Mouse (Mus musculus): ENCODE data around the gene Tbx4. TPM values are rescaled to one million over a fixed set of nuclear protein-coding genes. Genes with fewer than 3 reads are reported as not detected.

Tbx4 gene
- polyA plus RNA-seq, 1 experiment from 2014 or later, result 0.08 TPM

DNA sequence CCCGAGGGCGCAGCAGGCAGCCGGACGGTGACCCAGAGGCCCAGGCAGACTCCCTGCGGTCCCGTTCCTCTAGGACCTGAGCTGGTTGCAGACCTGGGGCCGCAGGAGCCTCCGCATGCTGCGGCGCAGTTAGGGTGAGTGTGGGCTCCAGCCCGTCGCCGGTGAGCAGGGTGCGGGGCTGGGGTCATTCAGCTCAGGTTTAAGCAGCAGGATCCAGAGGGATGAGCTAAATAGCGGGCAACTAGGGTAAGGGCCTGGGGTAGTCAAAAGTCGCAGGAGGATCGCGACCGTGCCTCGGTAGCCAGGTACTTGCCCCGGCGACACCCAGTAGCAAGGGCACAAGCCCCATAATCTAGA, 185 bp downstream of the Tbx4 start:
- Histone ChIP-seq H3K9ac (ENCODE audit: low read depth, low read length) (no peak overlapping the region), H3K4me3 (ENCODE audit: low read depth, low read length) (no peak overlapping the region), H3K9me3 (ENCODE audit: control insufficient read depth, low read length) (no peaks in the 10 kb centered on the region), H3K36me3 (ENCODE audit: control insufficient read depth, insufficient read depth, low read length) (no peaks in the 10 kb centered on the region), H3K4me2 (replicated peaks; ENCODE audit: low read depth, low read length) (no peak overlapping the region), H3K4me1 (replicated peaks; ENCODE audit: control insufficient read depth, insufficient read depth, low read length) (peaks cover 7% of the 10 kb centered on the region), H3K27me3 (ENCODE audit: control insufficient read depth, insufficient read depth, low read length) (peaks cover 61% of the 10 kb centered on the region), H3K27ac (ENCODE audit: low read depth, low read length) (no peak overlapping the region)
- peak; percentile 51 for DNase-seq (ENCODE audit: low spot score)
- no peak for ATAC-seq (ENCODE audit: low FRiP score)
- WGBS, result 2% methylated on average over 22 of the region's 22 CpGs

GRCm38 (mm10) chr11:85887273-85887672, 1.1 kb downstream of the Tbx4 start:
- no peak for ATAC-seq (ENCODE audit: low FRiP score)
- Histone ChIP-seq H3K9me3 (ENCODE audit: control insufficient read depth, low read length) (no peaks in the 10 kb centered on the region), H3K36me3 (ENCODE audit: control insufficient read depth, insufficient read depth, low read length) (no peaks in the 10 kb centered on the region), H3K4me3 (ENCODE audit: low read depth, low read length) (no peak overlapping the region), H3K9ac (ENCODE audit: low read depth, low read length) (no peak overlapping the region), H3K4me2 (replicated peaks; ENCODE audit: low read depth, low read length) (no peak overlapping the region), H3K4me1 (replicated peaks; ENCODE audit: control insufficient read depth, insufficient read depth, low read length) (peaks cover 7% of the 10 kb centered on the region), H3K27me3 (ENCODE audit: control insufficient read depth, insufficient read depth, low read length) (peaks cover 69% of the 10 kb centered on the region), H3K27ac (ENCODE audit: low read depth, low read length) (no peak overlapping the region)
- peak; percentile 44 for DNase-seq (ENCODE audit: low spot score)
- 24% methylated on average over 6 of the region's 6 CpGs for WGBS

DNA sequence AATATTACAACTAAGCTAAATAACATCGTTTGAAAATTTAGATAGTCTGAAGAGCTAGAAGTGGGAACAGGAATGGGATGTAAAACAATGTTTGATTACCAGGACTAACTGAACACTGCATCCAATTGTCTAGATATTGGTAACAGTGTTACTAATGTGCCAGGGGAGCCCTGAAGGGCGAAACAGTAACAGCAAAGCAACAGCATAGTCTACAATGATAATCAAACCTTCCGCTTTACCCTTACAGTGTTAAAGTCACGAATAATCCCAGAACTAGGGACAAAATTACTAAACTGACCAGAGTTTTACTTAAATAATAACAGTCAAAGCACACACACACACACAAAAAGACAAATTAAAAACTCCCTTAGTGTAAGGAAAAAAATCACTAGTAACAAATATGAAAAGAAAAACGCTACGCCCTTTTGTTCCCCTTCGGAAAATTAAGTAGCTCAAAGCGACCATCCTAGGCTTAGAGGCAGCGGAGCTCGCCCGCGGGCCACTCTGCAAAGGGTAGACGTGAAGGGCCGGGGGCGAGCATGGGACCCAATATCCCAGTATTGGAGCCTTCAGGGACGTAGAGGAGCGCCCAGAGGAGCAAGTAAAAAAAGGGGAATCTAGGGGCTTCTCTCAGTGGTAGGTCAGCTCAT, 1.7 kb downstream of the Tbx4 start:
- H3K9ac ChIP-seq (ENCODE audit: low read depth, low read length), result no peak overlapping the region
- WGBS, result 2% methylated on average over 17 of the region's 17 CpGs
- no peaks in the 10 kb centered on the region for H3K36me3 ChIP-seq (ENCODE audit: control insufficient read depth, insufficient read depth, low read length)
- no peak overlapping the region for H3K27ac ChIP-seq (ENCODE audit: low read depth, low read length)
- peak; percentile 66 for DNase-seq (ENCODE audit: low spot score)
- no peak overlapping the region for H3K4me2 ChIP-seq (replicated peaks; ENCODE audit: low read depth, low read length)
- ATAC-seq (ENCODE audit: low FRiP score), result no peak
- peaks cover 76% of the 10 kb centered on the region for H3K27me3 ChIP-seq (ENCODE audit: control insufficient read depth, insufficient read depth, low read length)
- no peaks in the 10 kb centered on the region for H3K9me3 ChIP-seq (ENCODE audit: control insufficient read depth, low read length)
- no peak overlapping the region for H3K4me3 ChIP-seq (ENCODE audit: low read depth, low read length)
- H3K4me1 ChIP-seq (replicated peaks; ENCODE audit: control insufficient read depth, insufficient read depth, low read length), result peaks cover 7% of the 10 kb centered on the region

GRCm38 (mm10) chr11:85888451-85888961, 2.3 kb downstream of the Tbx4 start:
- Histone ChIP-seq H3K4me1 (replicated peaks; ENCODE audit: control insufficient read depth, insufficient read depth, low read length) (peaks cover 7% of the 10 kb centered on the region), H3K27ac (ENCODE audit: low read depth, low read length) (no peak overlapping the region), H3K36me3 (ENCODE audit: control insufficient read depth, insufficient read depth, low read length) (no peaks in the 10 kb centered on the region), H3K27me3 (ENCODE audit: control insufficient read depth, insufficient read depth, low read length) (peaks cover 81% of the 10 kb centered on the region), H3K9me3 (ENCODE audit: control insufficient read depth, low read length) (no peaks in the 10 kb centered on the region), H3K4me2 (replicated peaks; ENCODE audit: low read depth, low read length) (no peak overlapping the region), H3K9ac (ENCODE audit: low read depth, low read length) (no peak overlapping the region), H3K4me3 (ENCODE audit: low read depth, low read length) (no peak overlapping the region)
- ATAC-seq (ENCODE audit: low FRiP score), result no peak
- 1% methylated on average over 26 of the region's 26 CpGs for WGBS
- DNase-seq (ENCODE audit: low spot score), result peak; percentile 69

DNA sequence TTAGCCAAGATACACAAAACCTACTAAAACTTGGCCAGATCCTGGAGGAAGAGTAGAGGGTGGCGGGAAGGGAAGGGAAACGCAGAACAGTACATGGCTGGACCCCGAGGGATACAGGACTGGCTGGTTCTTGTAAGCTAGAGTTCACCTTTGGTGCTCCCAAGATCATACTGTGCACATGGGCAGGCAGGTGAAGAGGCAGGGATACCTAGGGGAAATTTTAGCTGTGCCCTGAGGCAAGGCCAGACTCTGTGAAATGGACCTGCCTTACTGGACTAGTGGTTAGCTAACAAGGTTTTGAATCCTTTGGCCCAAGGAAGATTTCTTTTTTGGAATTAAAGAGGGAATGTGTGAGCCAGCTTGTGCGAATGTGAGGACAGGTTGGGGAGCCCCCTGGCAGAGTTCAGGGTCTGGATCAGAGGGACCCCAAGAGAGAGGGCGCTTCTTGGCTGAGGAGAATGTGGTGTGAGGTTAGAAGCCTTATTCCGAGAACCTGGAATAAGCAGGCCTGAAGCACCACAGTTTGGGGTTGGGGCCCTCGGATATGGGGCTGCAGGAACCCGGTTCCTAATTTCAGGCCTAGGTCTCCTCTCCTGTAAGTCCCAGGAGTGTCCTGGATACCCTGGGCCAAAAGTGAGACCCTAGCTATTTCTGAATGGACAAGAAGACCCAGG, 3.0 kb downstream of the Tbx4 start:
- Histone ChIP-seq H3K27ac (ENCODE audit: low read depth, low read length) (no peak overlapping the region), H3K27me3 (ENCODE audit: control insufficient read depth, insufficient read depth, low read length) (peaks cover 84% of the 10 kb centered on the region), H3K9me3 (ENCODE audit: control insufficient read depth, low read length) (no peaks in the 10 kb centered on the region), H3K4me1 (replicated peaks; ENCODE audit: control insufficient read depth, insufficient read depth, low read length) (peaks cover 7% of the 10 kb centered on the region), H3K4me2 (replicated peaks; ENCODE audit: low read depth, low read length) (no peak overlapping the region), H3K36me3 (ENCODE audit: control insufficient read depth, insufficient read depth, low read length) (no peaks in the 10 kb centered on the region), H3K9ac (ENCODE audit: low read depth, low read length) (no peak overlapping the region), H3K4me3 (ENCODE audit: low read depth, low read length) (no peak overlapping the region)
- DNase-seq (ENCODE audit: low spot score), result peak; percentile 68
- ATAC-seq (ENCODE audit: low FRiP score), result no peak
- 4% methylated on average over 8 of the region's 8 CpGs for WGBS

GRCm38 (mm10) chr11:85889730-85890562, 3.7 kb downstream of the Tbx4 start:
- Histone ChIP-seq H3K36me3 (ENCODE audit: control insufficient read depth, insufficient read depth, low read length) (no peaks in the 10 kb centered on the region), H3K4me2 (replicated peaks; ENCODE audit: low read depth, low read length) (no peak overlapping the region), H3K4me1 (replicated peaks; ENCODE audit: control insufficient read depth, insufficient read depth, low read length) (peaks cover 11% of the 10 kb centered on the region), H3K9ac (ENCODE audit: low read depth, low read length) (no peak overlapping the region), H3K4me3 (ENCODE audit: low read depth, low read length) (no peak overlapping the region), H3K9me3 (ENCODE audit: control insufficient read depth, low read length) (no peaks in the 10 kb centered on the region), H3K27me3 (ENCODE audit: control insufficient read depth, insufficient read depth, low read length) (peaks cover 82% of the 10 kb centered on the region), H3K27ac (ENCODE audit: low read depth, low read length) (no peak overlapping the region)
- no peak for ATAC-seq (ENCODE audit: low FRiP score)
- peak; percentile 60 for DNase-seq (ENCODE audit: low spot score)
- 2% methylated on average over 47 of the region's 47 CpGs for WGBS

DNA sequence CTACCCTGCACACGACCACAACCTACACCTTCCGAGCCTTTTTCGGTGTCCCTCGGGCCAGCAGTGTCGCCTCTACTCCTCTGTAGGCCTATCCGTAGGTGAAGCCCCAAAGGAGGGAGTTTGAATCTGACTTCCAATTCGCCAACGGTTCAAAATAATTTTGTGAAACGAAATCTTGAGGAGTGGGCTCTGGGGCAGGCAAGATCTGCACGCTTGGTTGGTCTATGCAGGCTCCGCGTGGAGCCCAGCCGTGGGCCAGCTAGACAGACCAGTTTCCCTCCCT, 4.3 kb downstream of the Tbx4 start:
- no peaks in the 10 kb centered on the region for H3K36me3 ChIP-seq (ENCODE audit: control insufficient read depth, insufficient read depth, low read length)
- no peak overlapping the region for H3K9ac ChIP-seq (ENCODE audit: low read depth, low read length)
- ATAC-seq (ENCODE audit: low FRiP score), result no peak
- no peak overlapping the region for H3K27ac ChIP-seq (ENCODE audit: low read depth, low read length)
- H3K4me2 ChIP-seq (replicated peaks; ENCODE audit: low read depth, low read length), result no peak overlapping the region
- no peaks in the 10 kb centered on the region for H3K9me3 ChIP-seq (ENCODE audit: control insufficient read depth, low read length)
- H3K27me3 ChIP-seq (ENCODE audit: control insufficient read depth, insufficient read depth, low read length), result peaks cover 82% of the 10 kb centered on the region
- peaks cover 14% of the 10 kb centered on the region for H3K4me1 ChIP-seq (replicated peaks; ENCODE audit: control insufficient read depth, insufficient read depth, low read length)
- H3K4me3 ChIP-seq (ENCODE audit: low read depth, low read length), result no peak overlapping the region
- peak; percentile 66 for DNase-seq (ENCODE audit: low spot score)
- WGBS, result under 1% methylated on average over 13 of the region's 13 CpGs

GRCm38 (mm10) chr11:85891010-85891691, 4.9 kb downstream of the Tbx4 start:
- Histone ChIP-seq H3K27ac (ENCODE audit: low read depth, low read length) (no peak overlapping the region), H3K9ac (ENCODE audit: low read depth, low read length) (no peak overlapping the region), H3K27me3 (ENCODE audit: control insufficient read depth, insufficient read depth, low read length) (peaks cover 82% of the 10 kb centered on the region), H3K36me3 (ENCODE audit: control insufficient read depth, insufficient read depth, low read length) (no peaks in the 10 kb centered on the region), H3K4me2 (replicated peaks; ENCODE audit: low read depth, low read length) (no peak overlapping the region), H3K4me3 (ENCODE audit: low read depth, low read length) (no peak overlapping the region), H3K4me1 (replicated peaks; ENCODE audit: control insufficient read depth, insufficient read depth, low read length) (peaks cover 13% of the 10 kb centered on the region), H3K9me3 (ENCODE audit: control insufficient read depth, low read length) (no peaks in the 10 kb centered on the region)
- DNase-seq (ENCODE audit: low spot score), result peak; percentile 52
- WGBS, result 2% methylated on average over 13 of the region's 13 CpGs
- no peak for ATAC-seq (ENCODE audit: low FRiP score)
